In the genomic region with DNA sequence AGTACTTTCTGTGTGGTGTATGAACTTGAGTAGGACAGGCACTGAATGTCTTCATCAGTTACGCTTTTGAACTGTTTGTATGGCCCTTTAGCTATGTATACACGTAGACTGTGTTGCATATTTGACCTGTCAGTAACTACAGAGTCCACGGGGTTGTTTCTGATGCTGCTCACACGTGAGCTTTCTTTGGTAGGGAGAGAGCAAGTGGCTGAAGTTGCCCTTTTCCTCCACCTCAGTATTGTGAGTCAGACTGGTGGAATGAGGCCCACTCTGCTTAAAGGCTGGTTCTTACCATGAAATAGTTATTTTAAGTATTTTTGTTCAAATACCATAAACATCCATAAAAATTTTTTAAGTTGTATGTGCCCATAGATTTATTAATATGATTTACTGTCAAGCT, we compare ENCODE assay signal across 25 mouse cellular contexts. TPM values are rescaled to one million over a fixed set of nuclear protein-coding genes. Genes with fewer than 3 reads are reported as not detected.
A peak's percentile ranks its signal among the peaks of the same experiment; 100 is the strongest.
DNase-seq lines count a peak whose midpoint lies in the region; ATAC-seq and TF ChIP-seq lines count a peak whose summit lies in the region.
"Had no signal": no experiment of that assay in that cellular context is flagged by ENCODE, and none has a peak within 500 bp of the region (broad histone marks: within the 10 kb centered on the region; RNA-seq: fewer than 3 reads in every experiment).

No protein-coding gene starts in this region.

- H3K4me3 ChIP-seq in intestine, postnatal 0 days (ENCODE audit: low read depth, low read length) = no peak overlapping the region
- H3K4me3 ChIP-seq in intestine, embryonic 15.5 days (replicated peaks) = no peak overlapping the region
- no peak overlapping the region for H3K4me3 ChIP-seq in liver, embryonic 14.5 days (ENCODE audit: insufficient read depth in 1 of 2, low read depth in 2 of 2, low read length in 2 of 2)
- no peak overlapping the region for H3K4me3 ChIP-seq in liver, embryonic 11.5 days (ENCODE audit: low read depth, low read length)
- no peak overlapping the region for H3K4me3 ChIP-seq in liver, embryonic 15.5 days (replicated peaks)
- H3K4me3 ChIP-seq: forebrain, embryonic 10.5 days; forebrain, embryonic 13.5 days; heart, embryonic 12.5 days; heart, embryonic 15.5 days; hindbrain, embryonic 10.5 days; hindbrain, embryonic 13.5 days had no signal

- peaks cover 71% of the 10 kb centered on the region for H3K36me3 ChIP-seq in intestine, postnatal 0 days (ENCODE audit: control insufficient read depth, insufficient read depth)
- H3K36me3 ChIP-seq in intestine, embryonic 15.5 days = peaks cover 17% of the 10 kb centered on the region
- H3K36me3 ChIP-seq in liver, embryonic 14.5 days (replicated peaks; ENCODE audit: control insufficient read depth, insufficient read depth, low read depth) = peaks cover 81% of the 10 kb centered on the region
- H3K36me3 ChIP-seq in liver, embryonic 11.5 days (ENCODE audit: control insufficient read depth, insufficient read depth, low read length) = peaks cover 52% of the 10 kb centered on the region
- H3K36me3 ChIP-seq in liver, embryonic 15.5 days (replicated peaks) = peaks cover 84% of the 10 kb centered on the region

- no peaks in the 10 kb centered on the region for H3K4me1 ChIP-seq in intestine, postnatal 0 days (replicated peaks; ENCODE audit: control insufficient read depth, insufficient read depth, low read length)
- H3K4me1 ChIP-seq in intestine, embryonic 15.5 days (replicated peaks) = no peaks in the 10 kb centered on the region
- peaks cover 37 to 38% of the 10 kb centered on the region in 2 experiments for H3K4me1 ChIP-seq in liver, embryonic 14.5 days (replicated peaks; ENCODE audit: control insufficient read depth in 2 of 2, insufficient read depth in 2 of 2, low read length in 1 of 2)
- H3K4me1 ChIP-seq in liver, embryonic 11.5 days (replicated peaks; ENCODE audit: control insufficient read depth, insufficient read depth, low read length) = peaks cover 19% of the 10 kb centered on the region
- peaks cover 44% of the 10 kb centered on the region for H3K4me1 ChIP-seq in liver, embryonic 15.5 days (replicated peaks)
- H3K4me1 ChIP-seq: forebrain, embryonic 10.5 days; forebrain, embryonic 13.5 days; hindbrain, embryonic 10.5 days; hindbrain, embryonic 13.5 days had no signal

- 77% methylated on average over 4 of the region's 4 CpGs for WGBS in intestine, postnatal 0 days
- 83% methylated on average over 4 of the region's 4 CpGs for WGBS in intestine, embryonic 15.5 days
- 81% methylated on average over 4 of the region's 4 CpGs for WGBS in liver, embryonic 14.5 days (ENCODE audit: insufficient replicate concordance)
- WGBS in liver, embryonic 11.5 days = 85% methylated on average over 4 of the region's 4 CpGs
- WGBS in liver, embryonic 15.5 days (ENCODE audit: insufficient replicate concordance) = 88% methylated on average over 4 of the region's 4 CpGs

- TF ChIP-seq EP300 in liver, embryonic 14.5 days (IDR thresholded peaks at IDR 0.05; ENCODE audit: low read depth) = no peak

- 0 out of 2 replicates have a peak overlapping the region, but pooled peaks have one; percentile 4 for H3K27ac ChIP-seq in intestine, postnatal 0 days (ENCODE audit: low read depth, low read length)
- no peak overlapping the region for H3K27ac ChIP-seq in intestine, embryonic 15.5 days
- H3K27ac ChIP-seq in liver, embryonic 14.5 days = peak overlapping the region; percentile 27
- no peak overlapping the region for H3K27ac ChIP-seq in liver, embryonic 11.5 days (ENCODE audit: low read depth, low read length)
- peak overlapping the region; percentile 52; the same call in 1 of the 2 replicates for H3K27ac ChIP-seq in liver, embryonic 15.5 days (replicated peaks)
- H3K27ac ChIP-seq: forebrain, embryonic 10.5 days; forebrain, embryonic 13.5 days; heart, embryonic 15.5 days; hindbrain, embryonic 10.5 days; hindbrain, embryonic 13.5 days had no signal

- H3K4me2 ChIP-seq in intestine, postnatal 0 days (replicated peaks; ENCODE audit: low read depth) = no peak overlapping the region
- no peak overlapping the region for H3K4me2 ChIP-seq in intestine, embryonic 15.5 days (replicated peaks)
- no peak overlapping the region for H3K4me2 ChIP-seq in liver, embryonic 14.5 days (ENCODE audit: low read depth)
- no peak overlapping the region for H3K4me2 ChIP-seq in liver, embryonic 11.5 days
- H3K4me2 ChIP-seq in liver, embryonic 15.5 days = no peak overlapping the region
- H3K4me2 ChIP-seq: forebrain, embryonic 13.5 days; heart, embryonic 12.5 days; heart, embryonic 15.5 days; hindbrain, embryonic 13.5 days had no signal

- no peak overlapping the region for H3K9ac ChIP-seq in intestine, postnatal 0 days (ENCODE audit: low read depth, low read length)
- no peak overlapping the region for H3K9ac ChIP-seq in intestine, embryonic 15.5 days
- no peak overlapping the region for H3K9ac ChIP-seq in liver, embryonic 14.5 days (replicated peaks)
- H3K9ac ChIP-seq in liver, embryonic 11.5 days (ENCODE audit: low read depth, low read length) = no peak overlapping the region
- H3K9ac ChIP-seq in liver, embryonic 15.5 days = no peak overlapping the region
- H3K9ac ChIP-seq: forebrain, embryonic 13.5 days; heart, embryonic 12.5 days; heart, embryonic 15.5 days; hindbrain, embryonic 13.5 days had no signal

- TF ChIP-seq CTCF in intestine, postnatal 0 days (IDR thresholded peaks at IDR 0.05; ENCODE audit: low read depth) = no peak
- no peak for TF ChIP-seq CTCF in liver, embryonic 14.5 days (IDR thresholded peaks at IDR 0.05; ENCODE audit: low read depth)

- peak; percentile 23; the same call in 1 of the 2 replicates for ATAC-seq in intestine, postnatal 0 days
- ATAC-seq in intestine, embryonic 15.5 days = no peak
- ATAC-seq in liver, embryonic 14.5 days (ENCODE audit: insufficient read depth) = no peak
- no peak for ATAC-seq in liver, embryonic 11.5 days (replicated peaks; ENCODE audit: low FRiP score)
- no peak for ATAC-seq in liver, embryonic 15.5 days (ENCODE audit: insufficient read depth)
- ATAC-seq: CD4-positive, CD25-positive, alpha-beta regulatory T cell, adult 4 months; forebrain, embryonic 13.5 days; forebrain, embryonic 16.5 days; hindbrain, embryonic 16.5 days; Patski had no signal

- no peak for DNase-seq in liver, embryonic 14.5 days (ENCODE audit: low read depth in 3 of 3, low spot score in 3 of 3)
- DNase-seq in liver, embryonic 11.5 days (ENCODE audit: low spot score) = no peak
- no peak for DNase-seq in cerebellum, adult 11-12 months
- no peak for DNase-seq in urinary bladder, postnatal 25 days (ENCODE audit: low spot score)
- DNase-seq: adrenal gland, postnatal 10 days; cerebellum, adult 18-20 months; cerebellum, adult 9-10 months; cerebellum, postnatal 14 days; gastrocnemius, postnatal 10 days; gastrocnemius, postnatal 36 days; heart, postnatal 10 days; heart, postnatal 36 days had no signal

- no peaks in the 10 kb centered on the region for H3K27me3 ChIP-seq in intestine, postnatal 0 days (replicated peaks; ENCODE audit: control insufficient read depth, insufficient read depth, low read length)
- H3K27me3 ChIP-seq in intestine, embryonic 15.5 days (replicated peaks) = no peaks in the 10 kb centered on the region
- H3K27me3 ChIP-seq in liver, embryonic 14.5 days (ENCODE audit: control insufficient read depth, insufficient read depth, low read length) = no peaks in the 10 kb centered on the region
- no peaks in the 10 kb centered on the region for H3K27me3 ChIP-seq in liver, embryonic 11.5 days (replicated peaks; ENCODE audit: control insufficient read depth, insufficient read depth, low read length)
- no peaks in the 10 kb centered on the region for H3K27me3 ChIP-seq in liver, embryonic 15.5 days
- H3K27me3 ChIP-seq: forebrain, embryonic 13.5 days; heart, embryonic 12.5 days; heart, embryonic 15.5 days; hindbrain, embryonic 13.5 days; Patski had no signal

- H3K9me3 ChIP-seq in intestine, postnatal 0 days (ENCODE audit: control insufficient read depth) = no peaks in the 10 kb centered on the region
- no peaks in the 10 kb centered on the region for H3K9me3 ChIP-seq in intestine, embryonic 15.5 days
- no peaks in the 10 kb centered on the region for H3K9me3 ChIP-seq in liver, embryonic 14.5 days (ENCODE audit: control insufficient read depth, low read length)
- no peaks in the 10 kb centered on the region for H3K9me3 ChIP-seq in liver, embryonic 11.5 days (ENCODE audit: control insufficient read depth, low read length)
- no peaks in the 10 kb centered on the region for H3K9me3 ChIP-seq in liver, embryonic 15.5 days (replicated peaks)
- H3K9me3 ChIP-seq: forebrain, embryonic 10.5 days; forebrain, embryonic 13.5 days; heart, embryonic 12.5 days; heart, embryonic 15.5 days; hindbrain, embryonic 10.5 days; hindbrain, embryonic 13.5 days had no signal

RNA-seq across cellular contexts. Expression of a gene that starts 16.9 kb away (rescaled TPM):
- 153 and 156 TPM in 2 replicates for polyA plus RNA-seq in intestine, postnatal 0 days (2015; fragmentation: Nextera tagmentation; extraction: Ambion mirVana)
- polyA plus RNA-seq in intestine, embryonic 15.5 days (2015; fragmentation: Nextera tagmentation; extraction: Ambion mirVana) = 246 and 258 TPM in 2 replicates
- polyA plus RNA-seq in liver, embryonic 14.5 days (2012; rRNA removed) = 59.2 and 81.4 TPM in 2 replicates
- polyA plus RNA-seq in liver, embryonic 14.5 days (2014; fragmentation: Nextera tagmentation; extraction: Ambion mirVana) = 74.9 and 77.4 TPM in 2 replicates
- polyA plus RNA-seq in liver, embryonic 11.5 days (2014; fragmentation: Nextera tagmentation; extraction: Ambion mirVana) = 170 and 171 TPM in 2 replicates
- polyA plus RNA-seq in liver, embryonic 15.5 days (2015; fragmentation: Nextera tagmentation; extraction: Ambion mirVana) = 115 and 117 TPM in 2 replicates

RNA-seq across cellular contexts. Expression of a gene that starts 31.3 kb away (rescaled TPM):
- 225 and 241 TPM in 2 replicates for polyA plus RNA-seq in intestine, postnatal 0 days (2015; fragmentation: Nextera tagmentation; extraction: Ambion mirVana)
- polyA plus RNA-seq in intestine, embryonic 15.5 days (2015; fragmentation: Nextera tagmentation; extraction: Ambion mirVana) = 192 and 216 TPM in 2 replicates
- polyA plus RNA-seq in liver, embryonic 14.5 days (2012; rRNA removed) = 0.51 and 0.95 TPM in 2 replicates
- 2.8 and 3.6 TPM in 2 replicates for polyA plus RNA-seq in liver, embryonic 14.5 days (2014; fragmentation: Nextera tagmentation; extraction: Ambion mirVana)
- polyA plus RNA-seq in liver, embryonic 11.5 days (2014; fragmentation: Nextera tagmentation; extraction: Ambion mirVana) = 5.1 and 7.0 TPM in 2 replicates
- 3.9 and 5.9 TPM in 2 replicates for polyA plus RNA-seq in liver, embryonic 15.5 days (2015; fragmentation: Nextera tagmentation; extraction: Ambion mirVana)

RNA-seq across cellular contexts. Expression of a gene that starts 53.1 kb away (rescaled TPM):
- 27.8 and 28.2 TPM in 2 replicates for polyA plus RNA-seq in intestine, postnatal 0 days (2015; fragmentation: Nextera tagmentation; extraction: Ambion mirVana)
- 27.1 and 28.4 TPM in 2 replicates for polyA plus RNA-seq in intestine, embryonic 15.5 days (2015; fragmentation: Nextera tagmentation; extraction: Ambion mirVana)
- polyA plus RNA-seq in liver, embryonic 14.5 days (2012; rRNA removed) = 15.4 and 22.1 TPM in 2 replicates
- 41.8 and 46.7 TPM in 2 replicates for polyA plus RNA-seq in liver, embryonic 14.5 days (2014; fragmentation: Nextera tagmentation; extraction: Ambion mirVana)
- polyA plus RNA-seq in liver, embryonic 11.5 days (2014; fragmentation: Nextera tagmentation; extraction: Ambion mirVana) = 35.4 and 39.7 TPM in 2 replicates
- 46.2 and 47.2 TPM in 2 replicates for polyA plus RNA-seq in liver, embryonic 15.5 days (2015; fragmentation: Nextera tagmentation; extraction: Ambion mirVana)

Comparison
In these comparisons a context has a peak if more than half of its experiments do, and no peak if none do; other contexts are left out.
1. H3K27ac ChIP-seq: peak in intestine, postnatal 0 days (single experiment), liver, embryonic 14.5 days (single experiment) and liver, embryonic 15.5 days (single experiment); none in intestine, embryonic 15.5 days (single experiment) and liver, embryonic 11.5 days (single experiment).
2. RNA of a gene that starts 31.3 kb away (polyA plus RNA-seq): 225 to 241 TPM in intestine, postnatal 0 days and 192 to 216 TPM in intestine, embryonic 15.5 days; 5.1 to 7.0 TPM in liver, embryonic 11.5 days, 3.9 to 5.9 TPM in liver, embryonic 15.5 days and 0.51 to 3.6 TPM in liver, embryonic 14.5 days; every median in the first group is over 10 times any median in the second.